Mouse (Mus musculus) heart, embryonic 11.5 days (tissue): ENCODE results near the gene Gapdhs. TPM values are rescaled to one million over a fixed set of nuclear protein-coding genes. Genes with fewer than 3 reads are reported as not detected.

Experiments used
- ATAC-seq: fragments of 200-750 bp; cut with Nextera tagmentation; replicated peaks from 2 replicates; pipeline ENCODE4 v1.8.0; 2017; ENCODE audit warnings: moderate library complexity; ENCODE audit not compliant: insufficient number of reproducible peaks, low FRiP score, low TSS enrichment
- H3K27ac ChIP-seq: fragments of 300-500 bp; sonication (generic); 2 replicates; pipeline ENCODE4 v1.5.1; 2014; ENCODE audit warnings: mild to moderate bottlenecking, low read depth, low read length
- H3K27me3 ChIP-seq: fragments of 300-500 bp; sonication (generic); 2 replicates; pipeline ENCODE4 v1.6.1; 2014; ENCODE audit warnings: mild to moderate bottlenecking, low read length, mixed read lengths; ENCODE audit not compliant: control insufficient read depth, insufficient read depth
- H3K36me3 ChIP-seq: fragments of 300-500 bp; sonication (generic); 2 replicates; pipeline ENCODE4 v1.6.1; 2014; ENCODE audit warnings: mild to moderate bottlenecking, low read length, moderate library complexity, mixed read lengths; ENCODE audit not compliant: control insufficient read depth, insufficient read depth
- H3K4me1 ChIP-seq: fragments of 300-500 bp; sonication (generic); 2 replicates; pipeline ENCODE4 v1.6.1; 2014; ENCODE audit warnings: low read length; ENCODE audit not compliant: control insufficient read depth, insufficient read depth
- H3K4me2 ChIP-seq: fragments of 300-500 bp; sonication (generic); 2 replicates; pipeline ENCODE4 v1.6.1; 2014; ENCODE audit warnings: mild to moderate bottlenecking, moderate library complexity
- H3K4me3 ChIP-seq: fragments of 300-500 bp; sonication (generic); 2 replicates; pipeline ENCODE4 v1.5.1; 2014; ENCODE audit warnings: low read depth, low read length
- H3K9ac ChIP-seq: fragments of 300-500 bp; sonication (generic); 2 replicates; pipeline ENCODE4 v1.6.1; 2014; ENCODE audit warnings: mild to moderate bottlenecking, low read depth, low read length, moderate library complexity
- H3K9me3 ChIP-seq: fragments of 300-500 bp; sonication (generic); replicated peaks from 2 replicates; pipeline ENCODE4 v1.6.1; 2016; ENCODE audit warnings: low read length; ENCODE audit not compliant: control insufficient read depth
- WGBS: fragments of 180-500 bp; shearing (Covaris S2); extraction: QIAGEN DNeasy Blood & Tissue Kit; methylation state at CpG from one replicate; pipeline ENCODE4 v1.1.7; 2014; ENCODE audit not compliant: insufficient replicate concordance; 5-methylcytosine and 5-hydroxymethylcytosine counted together
- polyA plus RNA-seq: library from polyadenylated mRNA; unstranded; fragments of >200 nt; fragmentation: Nextera tagmentation; extraction: Ambion mirVana; gene quantifications from 2 replicates; pipeline ENCODE4 v1.2.1, GENCODE M21; 2014

The Gapdhs gene
- polyA plus RNA-seq, 1 experiment from 2014 or later, result 0.36 TPM

- H3K36me3 ChIP-seq, result no peaks in the 10 kb centered on the region
- no peaks in the 10 kb centered on the region for H3K27me3 ChIP-seq
- H3K9ac ChIP-seq, result no peak overlapping the region
- 0 out of 2 replicates have a peak, but pooled peaks cover 4% of the 10 kb centered on the region for H3K9me3 ChIP-seq
- no peak overlapping the region for H3K4me3 ChIP-seq
- 36% methylated on average over 5 of the region's 5 CpGs for WGBS
- H3K4me1 ChIP-seq, result no peaks in the 10 kb centered on the region
- no peak for ATAC-seq
- no peak overlapping the region for H3K27ac ChIP-seq
- H3K4me2 ChIP-seq, result no peak overlapping the region
These were observed 61.6 kb downstream of the Gapdhs start for GRCm38 (mm10) chr7:30681897-30682296.

Other genes with a start within 250 kb of the Gapdhs start
- gene Arhgap33, start 208.6 kb downstream of the Gapdhs start, polyA plus RNA-seq, result 6.0 and 7.2 TPM in 2 replicates
- 10.7 and 12.5 TPM in 2 replicates for gene Hspb6, start 191.5 kb downstream of the Gapdhs start, polyA plus RNA-seq
- gene Proser3, start 191.4 kb downstream of the Gapdhs start, polyA plus RNA-seq, result 10.3 and 12.7 TPM in 2 replicates
- 33.6 and 34.8 TPM in 2 replicates for gene Lin37, start 183.8 kb downstream of the Gapdhs start, polyA plus RNA-seq
- 87.6 and 91.2 TPM in 2 replicates for gene U2af1l4, start 180.4 kb downstream of the Gapdhs start, polyA plus RNA-seq
- 5.4 and 5.5 TPM in 2 replicates for gene Gm49396, start 180.3 kb downstream of the Gapdhs start, polyA plus RNA-seq
- 102 and 107 TPM in 2 replicates for gene Psenen, start 180.1 kb downstream of the Gapdhs start, polyA plus RNA-seq
- gene Igflr1, start 178.3 kb downstream of the Gapdhs start, polyA plus RNA-seq, result 2.3 and 3.2 TPM in 2 replicates
- gene Kmt2b, start 155.0 kb downstream of the Gapdhs start, polyA plus RNA-seq, result 7.1 and 8.1 TPM in 2 replicates
- 0.14 TPM in 1 of 2 replicates, not detected in the other for gene Zbtb32, start 144.8 kb downstream of the Gapdhs start, polyA plus RNA-seq
- gene Upk1a, start 130.8 kb downstream of the Gapdhs start, polyA plus RNA-seq, result 0.31 and 0.47 TPM in 2 replicates
- 1,669 and 1,746 TPM in 2 replicates for gene Cox6b1, start 117.5 kb downstream of the Gapdhs start, polyA plus RNA-seq
- gene Etv2, start 107.8 kb downstream of the Gapdhs start, polyA plus RNA-seq, result 2.6 and 3.6 TPM in 2 replicates
- 76.7 and 82.8 TPM in 2 replicates for gene Rbm42, start 93.4 kb downstream of the Gapdhs start, polyA plus RNA-seq
- 35.0 and 37.6 TPM in 2 replicates for gene Haus5, start 78.7 kb downstream of the Gapdhs start, polyA plus RNA-seq
- not detected in 2 replicates for gene Pmis2, start 72.1 kb downstream of the Gapdhs start, polyA plus RNA-seq
- 0.70 and 1.6 TPM in 2 replicates for gene 2200002J24Rik, start 44.8 kb downstream of the Gapdhs start, polyA plus RNA-seq
- 0.17 and 1.4 TPM in 2 replicates for gene Atp4a, start 31.5 kb downstream of the Gapdhs start, polyA plus RNA-seq
- gene Tmem147, start 14.1 kb downstream of the Gapdhs start, polyA plus RNA-seq, result 172 and 173 TPM in 2 replicates
- gene Sbsn, start 7.8 kb upstream of the Gapdhs start, polyA plus RNA-seq, result 0.49 and 0.56 TPM in 2 replicates
- gene Dmkn, start 20.1 kb upstream of the Gapdhs start, polyA plus RNA-seq, result 1.1 and 1.2 TPM in 2 replicates
- gene Krtdap, start 44.2 kb upstream of the Gapdhs start, polyA plus RNA-seq, result not detected in 2 replicates
- gene Ffar2, start 80.1 kb upstream of the Gapdhs start, polyA plus RNA-seq, result not detected in 2 replicates
- not detected in 2 replicates for gene Ffar3, start 112.5 kb upstream of the Gapdhs start, polyA plus RNA-seq
- not detected in 2 replicates for gene Ffar1, start 117.9 kb upstream of the Gapdhs start, polyA plus RNA-seq
- not detected in 2 replicates for gene Cd22, start 136.7 kb upstream of the Gapdhs start, polyA plus RNA-seq
- gene Mag, start 171.2 kb upstream of the Gapdhs start, polyA plus RNA-seq, result 0.09 TPM in 1 of 2 replicates, not detected in the other
- not detected in 2 replicates for gene Hamp2, start 181.0 kb upstream of the Gapdhs start, polyA plus RNA-seq
- gene Hamp, start 200.4 kb upstream of the Gapdhs start, polyA plus RNA-seq, result not detected in 2 replicates
- 18.8 and 19.6 TPM in 2 replicates for gene Usf2, start 213.1 kb upstream of the Gapdhs start, polyA plus RNA-seq
- 11.6 and 14.4 TPM in 2 replicates for gene Lsr, start 229.8 kb upstream of the Gapdhs start, polyA plus RNA-seq
- 0.72 and 0.89 TPM in 2 replicates for gene Fam187b, start 230.1 kb upstream of the Gapdhs start, polyA plus RNA-seq